Mouse (Mus musculus) cerebellum, postnatal 14 days (tissue): ENCODE results near the gene Rcbtb1.
"Not testable (repeated sequence)": the region's sequence is repeated elsewhere in the genome, so short reads cannot be mapped to it uniquely, and the experiment has no call there.

Experiments used
- DNase-seq, 2 experiments: peaks; one replicate each; pipeline ENCODE4 v3.0.0; 2021; ENCODE audit warnings: mixed read lengths in 2 of 2

The Rcbtb1 gene

GRCm38 (mm10) chr14:59200711-59201603 lies at the start of gene Rcbtb1:
Rcbtb1 (plus strand) TSS chr14:59201209.
- peak; percentile 91 to 95 for DNase-seq

- peak in 1 of 2 experiments; percentile 10 for DNase-seq
Measured at GRCm38 (mm10) chr14:59155589-59155988, 45.4 kb upstream of the Rcbtb1 start.

DNA sequence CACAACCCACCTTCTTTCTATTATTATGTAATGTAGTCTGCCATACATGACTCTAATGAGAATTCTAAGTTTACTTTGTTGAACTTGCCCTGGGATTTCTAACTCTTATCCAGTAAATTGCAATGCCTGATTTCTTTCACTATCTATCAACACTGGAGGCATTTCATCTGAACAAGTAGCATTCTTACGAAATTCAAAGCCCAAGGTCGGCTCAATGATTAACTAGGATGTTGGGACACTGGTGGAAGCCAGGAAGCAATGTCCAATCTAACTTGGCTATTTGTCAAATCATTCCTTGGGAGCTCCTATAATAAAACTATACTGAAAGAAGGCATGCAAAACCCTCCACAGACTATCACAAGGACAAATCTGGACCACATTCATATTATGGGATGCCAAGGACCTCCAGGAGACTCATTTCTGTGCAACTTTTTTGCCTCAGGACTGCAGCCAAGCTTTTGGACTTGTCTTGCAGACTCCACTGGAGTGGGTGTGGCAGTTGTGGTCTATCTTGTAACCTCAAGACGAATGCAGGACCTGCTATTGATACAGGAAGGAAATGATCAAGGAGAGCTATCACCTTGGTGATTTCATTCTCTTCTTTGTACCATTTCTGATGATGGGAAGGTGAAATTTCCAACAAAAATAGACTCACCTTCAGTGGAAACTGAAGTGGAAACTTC lies 43.9 kb upstream of the Rcbtb1 start:
- DNase-seq = no peak

- no peak for DNase-seq
Measured at GRCm38 (mm10) chr14:59178649-59179048, 22.4 kb upstream of the Rcbtb1 start, which contains the start of gene Gm5142. Gm5142 (minus strand) TSS chr14:59178749.

DNA sequence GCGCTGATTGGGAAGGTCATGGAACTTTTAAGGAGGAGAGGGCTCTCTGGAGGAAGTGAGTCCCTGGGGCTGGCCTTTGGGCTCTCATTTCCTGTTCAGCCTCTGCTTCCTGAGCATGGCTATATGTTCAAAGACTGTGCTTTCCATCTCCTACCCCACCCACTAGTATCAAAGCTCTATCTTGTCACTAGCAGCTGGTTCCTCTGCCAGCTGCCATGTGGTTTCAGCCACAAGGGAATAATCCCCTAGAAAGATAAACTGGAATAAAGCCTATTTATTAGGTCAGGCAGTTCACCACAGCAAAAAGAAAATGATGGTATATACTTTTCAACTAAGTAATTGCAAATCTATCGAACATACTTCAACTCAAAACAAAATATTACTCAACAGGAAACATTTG lies 18.3 kb upstream of the Rcbtb1 start:
- DNase-seq = no peak

DNA sequence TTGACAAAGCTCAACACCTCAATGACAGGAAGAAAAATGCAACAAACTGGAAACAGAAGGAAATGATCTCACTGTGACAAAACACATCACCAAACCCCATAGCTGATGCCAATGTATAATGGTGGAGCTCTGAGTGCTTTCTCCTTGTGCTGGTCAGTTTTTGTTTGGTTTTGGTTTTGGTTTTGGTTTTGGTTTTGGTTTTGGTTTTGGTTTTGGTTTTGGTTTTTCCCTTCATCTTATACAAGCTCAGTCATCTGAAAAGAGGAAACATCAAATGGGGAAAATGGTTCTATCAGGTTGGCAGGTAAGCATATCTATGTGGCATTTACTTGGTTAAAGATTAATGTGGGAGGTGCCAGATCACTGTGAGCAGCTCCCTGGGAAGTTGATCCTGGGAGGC lies 15.5 kb upstream of the Rcbtb1 start:
- DNase-seq = no peak

GRCm38 (mm10) chr14:59186121-59186520 lies 14.9 kb upstream of the Rcbtb1 start:
- no peak for DNase-seq

- no peak for DNase-seq
Measured at GRCm38 (mm10) chr14:59201604-59202215, 701 bp downstream of the Rcbtb1 start.

DNA sequence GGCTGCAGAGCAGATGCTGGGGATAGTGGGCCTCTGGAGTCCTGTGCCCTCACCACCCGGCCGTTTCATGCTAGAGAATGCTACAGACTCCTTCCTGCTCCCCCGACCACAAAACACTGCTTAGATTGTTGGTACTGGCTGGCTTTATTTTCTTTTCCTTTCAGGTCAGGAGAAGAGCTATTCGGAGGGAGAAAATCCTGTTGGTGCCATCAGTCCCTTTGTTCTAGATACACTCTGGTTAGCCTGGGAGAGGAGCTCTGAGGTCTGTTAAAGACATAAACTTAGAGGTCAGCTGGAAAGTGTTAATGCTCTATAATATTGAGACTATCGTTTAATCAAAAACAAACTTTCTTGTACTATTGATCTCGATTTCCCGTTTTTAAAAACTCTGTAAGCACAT lies 4.5 kb downstream of the Rcbtb1 start:
- no peak for DNase-seq

- no peak for DNase-seq
Measured at GRCm38 (mm10) chr14:59205976-59206583, 5.1 kb downstream of the Rcbtb1 start.

DNA sequence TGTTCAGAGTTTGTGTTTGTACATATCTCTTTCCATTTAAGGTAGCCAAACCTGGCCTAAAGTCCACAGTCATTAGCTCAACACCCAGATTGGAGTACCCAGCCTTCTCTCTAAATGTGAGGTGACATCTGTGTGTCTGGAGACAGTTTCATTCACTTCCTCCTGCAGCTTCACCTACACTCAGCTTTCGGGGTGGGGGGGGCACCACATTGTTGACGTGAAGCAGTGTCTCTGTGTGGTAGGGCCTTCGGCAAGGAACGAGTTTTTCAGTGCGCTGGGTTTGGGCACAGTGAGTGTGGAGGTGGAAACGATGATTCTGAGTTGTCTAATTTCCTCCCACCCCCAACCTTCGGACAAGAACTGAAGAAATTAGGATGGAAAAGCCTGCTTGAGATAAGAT lies 8.0 kb downstream of the Rcbtb1 start:
- DNase-seq = no peak

DNA sequence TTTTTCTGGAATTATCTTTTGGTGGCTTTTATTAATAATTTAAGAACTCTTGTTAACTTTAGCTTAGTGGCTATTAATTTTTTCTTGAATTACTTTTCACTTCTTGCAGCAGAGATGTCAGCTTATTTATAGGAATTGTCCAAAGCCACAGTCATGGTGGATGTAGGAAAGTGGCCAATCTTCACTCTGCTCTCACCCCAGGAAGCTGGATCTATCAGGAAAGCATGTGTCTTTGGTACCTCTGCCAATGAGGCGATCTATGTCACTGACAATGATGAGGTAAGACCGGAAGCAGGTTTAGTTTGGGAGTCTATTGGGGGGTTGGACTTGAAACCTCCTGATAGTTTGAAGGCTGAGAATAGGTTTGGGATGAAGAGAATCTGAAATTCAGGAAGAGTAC lies 8.8 kb downstream of the Rcbtb1 start:
- DNase-seq = peak; percentile 51 to 70

GRCm38 (mm10) chr14:59219241-59219640 lies 18.2 kb downstream of the Rcbtb1 start:
- no peak for DNase-seq

DNA sequence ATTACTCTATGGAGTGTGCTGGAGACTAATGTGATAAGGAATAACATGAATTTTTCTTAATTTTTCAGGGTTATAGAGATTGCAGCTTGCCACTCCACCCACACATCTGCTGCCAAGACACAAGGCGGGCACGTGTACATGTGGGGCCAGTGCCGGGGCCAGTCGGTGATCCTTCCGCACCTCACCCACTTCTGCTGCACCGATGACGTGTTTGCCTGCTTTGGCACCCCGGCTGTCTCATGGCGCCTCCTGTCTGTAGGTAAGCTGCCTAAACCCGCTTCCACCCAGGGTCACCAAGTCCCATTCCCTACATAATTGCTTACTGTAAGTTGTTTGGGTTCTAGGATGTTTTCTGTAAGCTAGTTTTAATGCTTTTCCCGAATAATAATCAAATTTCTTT lies 25.2 kb downstream of the Rcbtb1 start:
- no peak for DNase-seq

DNA sequence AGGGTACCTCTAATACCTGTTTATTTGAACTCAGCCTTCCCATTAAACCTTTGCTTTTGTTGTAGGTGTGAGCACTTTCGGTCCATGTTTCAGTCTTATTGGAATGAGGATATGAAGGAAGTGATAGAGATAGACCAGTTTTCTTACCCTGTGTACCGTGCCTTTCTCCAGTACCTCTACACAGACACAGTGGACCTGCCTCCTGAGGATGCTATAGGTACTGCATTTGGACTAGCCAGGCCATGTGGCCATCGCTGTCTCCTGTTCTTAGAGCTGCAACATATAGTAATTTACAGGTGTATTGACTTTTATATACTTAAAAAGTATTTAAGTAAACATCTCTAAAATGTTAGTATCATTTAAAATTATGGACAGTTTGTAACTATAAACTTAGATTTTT lies 28.8 kb downstream of the Rcbtb1 start:
- DNase-seq = peak in 1 of 2 experiments; percentile 21

GRCm38 (mm10) chr14:59230331-59230966 lies 29.4 kb downstream of the Rcbtb1 start:
- no peak for DNase-seq

DNA sequence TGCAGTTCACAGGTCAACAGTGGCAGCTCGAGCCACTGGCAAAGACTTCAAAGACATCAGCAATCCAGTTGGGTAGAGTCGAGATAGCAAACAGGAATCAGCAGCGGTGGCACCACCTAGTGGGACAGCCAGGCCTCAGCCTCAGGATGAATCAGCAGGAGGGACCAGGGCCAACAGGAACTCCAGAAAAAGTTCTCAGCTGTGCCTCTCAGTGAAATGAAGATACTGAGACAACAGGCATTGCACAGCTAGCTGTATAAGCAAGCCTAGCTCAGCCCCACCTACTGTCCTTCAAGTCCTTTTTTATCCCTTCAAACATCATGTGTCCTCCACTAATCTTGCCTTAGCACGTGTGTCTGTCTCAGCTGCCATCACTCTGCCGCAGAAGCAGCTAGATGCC lies 31.0 kb downstream of the Rcbtb1 start:
- DNase-seq = no peak

- DNase-seq = no peak
Measured at GRCm38 (mm10) chr14:59233635-59234034, 32.6 kb downstream of the Rcbtb1 start.

DNA sequence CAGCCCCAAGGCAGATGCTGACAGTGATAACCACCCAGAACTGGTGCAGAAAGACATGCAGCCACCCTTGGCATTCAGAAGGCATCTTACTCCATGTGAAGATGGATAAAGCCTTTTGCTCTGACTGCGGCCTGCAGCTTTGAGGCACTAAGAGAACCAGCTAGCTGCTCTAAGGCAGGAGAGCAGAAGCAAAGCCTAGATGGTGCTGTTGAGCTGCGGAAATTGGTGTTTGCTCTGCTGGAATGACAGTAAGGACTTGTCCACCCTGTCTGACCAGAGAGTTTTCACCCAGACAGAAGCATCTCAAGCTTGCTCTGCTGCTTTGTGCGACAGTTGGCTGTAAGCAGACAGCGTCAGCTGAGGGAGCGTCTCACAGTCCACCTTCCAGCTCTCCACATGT lies 49.3 kb downstream of the Rcbtb1 start:
- peak; percentile 11 for DNase-seq

DNA sequence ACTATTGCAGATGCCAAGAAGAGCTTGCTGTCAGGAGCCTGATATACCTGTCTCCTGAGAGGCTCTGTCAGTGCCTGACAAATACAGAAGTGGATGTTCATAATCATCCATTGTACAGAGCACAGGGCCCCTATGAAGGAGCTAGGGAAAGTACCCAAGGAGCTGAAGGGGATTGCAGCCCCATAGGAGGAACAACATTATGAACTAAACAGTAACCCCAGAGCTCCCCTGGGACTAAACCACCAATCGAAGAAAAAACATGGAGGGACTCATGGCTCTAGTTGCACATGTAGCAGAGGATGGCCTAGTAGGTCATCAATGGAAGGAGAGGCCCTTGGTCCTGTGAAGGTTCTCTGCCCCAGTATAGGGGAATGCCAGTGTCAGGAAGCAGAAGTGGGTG lies 54.9 kb downstream of the Rcbtb1 start:
- not testable (repeated sequence) for DNase-seq

GRCm38 (mm10) chr14:59260056-59260455 lies 59.0 kb downstream of the Rcbtb1 start, which contains the start of gene Gm6904:
Gm6904 (minus strand) TSS chr14:59260216.
- DNase-seq = no peak

DNA sequence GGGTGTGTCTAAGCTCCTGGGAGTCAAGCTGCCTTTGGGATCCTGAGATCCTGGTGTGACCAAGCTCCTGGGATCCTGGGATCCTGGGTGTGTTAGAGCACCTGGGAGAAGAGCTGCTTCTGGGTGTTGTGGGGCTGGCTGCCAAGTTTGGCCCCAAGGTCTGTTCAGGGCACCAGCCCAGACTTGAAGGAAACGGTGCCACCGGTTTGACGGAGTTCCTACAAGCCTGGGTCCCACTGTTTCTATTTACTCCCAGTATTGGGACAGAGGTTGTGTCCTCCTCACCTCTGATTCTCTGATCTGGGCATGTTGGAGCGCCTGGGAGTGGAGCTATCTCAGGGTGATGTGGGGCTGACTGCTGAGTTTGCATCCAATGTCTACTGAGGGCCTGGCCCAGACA lies 74.0 kb downstream of the Rcbtb1 start:
- not testable (repeated sequence) for DNase-seq
